Mouse (Mus musculus) G1E-ER4 (cell line): ENCODE measurements around the gene Ttll8. TPM values are rescaled to one million over a fixed set of nuclear protein-coding genes. Genes with fewer than 3 reads are reported as not detected.

ENCODE experiments used
- GATA1 ChIP-seq: IDR thresholded peaks from one replicate; pipeline ENCODE4 v1.8.0; 2012; ENCODE audit warnings: low read length, inconsistent platforms
- polyA plus RNA-seq: library from polyadenylated mRNA; stranded (reverse); fragments of >175 nt; gene quantifications from 2 replicates; pipeline ENCODE4 v1.2.3, GENCODE M21; 2012

Gene Ttll8
- polyA plus RNA-seq, 1 experiment: not detected

DNA sequence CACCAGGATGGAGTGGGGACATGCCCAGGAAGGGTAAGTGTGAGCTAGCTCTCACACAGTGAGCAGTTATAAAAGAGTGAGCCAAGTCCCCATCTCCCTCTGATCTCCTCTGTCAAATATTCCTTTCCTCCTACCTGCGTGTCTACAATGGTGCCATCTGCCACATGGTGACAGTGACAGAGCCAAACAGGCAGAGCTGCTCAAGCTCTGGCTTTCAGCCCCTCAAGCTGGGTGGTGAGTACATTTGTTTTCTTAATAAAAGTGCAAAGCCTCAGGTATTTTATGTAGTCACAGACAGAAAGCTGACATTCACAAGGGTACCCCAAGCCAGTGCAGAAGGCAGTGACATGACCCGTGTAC lies 16.9 kb downstream of the Ttll8 start:
- no peak for TF ChIP-seq GATA1

GRCm38 (mm10) chr15:88936619-88937290 lies 17.5 kb downstream of the Ttll8 start:
- TF ChIP-seq GATA1: no peak

DNA sequence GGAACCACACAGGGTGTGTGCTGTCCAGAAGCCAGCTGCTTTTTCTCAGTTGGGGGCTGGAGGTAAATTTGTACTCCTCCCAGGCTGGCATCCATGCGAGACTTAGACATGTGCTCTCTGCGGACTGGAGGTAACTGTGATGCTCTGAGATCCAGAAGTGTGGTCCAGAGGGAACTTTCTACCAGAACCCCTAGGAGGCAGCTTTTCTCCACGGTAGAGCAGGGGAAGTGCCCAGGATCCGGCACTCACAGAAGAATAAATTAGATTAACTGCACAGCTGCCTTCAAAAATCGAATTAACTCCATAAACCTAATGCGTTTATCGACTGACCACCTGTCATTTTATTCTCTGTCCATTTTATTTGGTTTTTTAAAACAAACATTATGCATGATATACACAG lies 20.1 kb downstream of the Ttll8 start:
- TF ChIP-seq GATA1: no peak

DNA sequence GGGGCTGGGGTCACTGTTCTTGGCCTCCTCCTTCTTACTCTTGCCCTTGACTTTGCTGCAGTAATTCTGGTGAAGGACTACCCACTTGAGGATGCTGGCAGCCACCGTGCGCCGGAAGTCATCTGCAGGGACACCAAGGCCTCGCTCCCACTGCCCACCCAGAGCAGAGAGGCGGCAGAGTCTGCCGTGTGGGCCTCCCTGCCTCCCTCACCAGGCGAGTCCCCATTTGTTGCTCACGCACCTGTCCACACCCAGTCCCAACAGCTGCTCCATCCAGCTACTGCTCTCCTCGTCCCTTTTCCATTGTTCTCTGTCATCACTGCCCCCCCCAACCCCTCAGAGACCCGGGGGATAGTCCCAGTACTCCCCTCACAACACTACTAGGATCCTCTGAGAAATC lies 21.6 kb downstream of the Ttll8 start:
- no peak for TF ChIP-seq GATA1

GRCm38 (mm10) chr15:88921992-88922310 lies 32.3 kb downstream of the Ttll8 start:
- no peak for TF ChIP-seq GATA1

- no peak for TF ChIP-seq GATA1
Measured at GRCm38 (mm10) chr15:88921131-88921991, 32.9 kb downstream of the Ttll8 start.

- no peak for TF ChIP-seq GATA1
Measured at GRCm38 (mm10) chr15:88920065-88920464, 34.2 kb downstream of the Ttll8 start.

DNA sequence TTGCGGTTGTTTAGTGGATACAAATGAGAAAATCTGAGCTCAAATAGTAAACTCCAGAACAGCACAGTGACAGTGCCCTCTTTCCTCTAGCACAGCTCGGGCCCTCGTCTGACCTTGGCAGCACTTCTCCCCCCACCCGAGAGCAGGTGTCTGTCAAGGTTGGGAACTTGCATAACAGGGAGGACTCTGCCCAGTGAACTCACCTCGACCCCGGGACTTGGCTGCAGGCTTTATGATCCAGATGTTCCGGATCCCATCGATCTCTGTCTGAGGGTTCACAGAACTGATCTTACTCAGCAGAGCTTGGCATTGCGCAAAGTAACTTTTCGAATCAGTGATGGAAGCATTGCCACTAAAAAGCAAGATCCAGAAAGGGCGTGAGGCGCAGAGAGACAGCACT lies 34.9 kb downstream of the Ttll8 start:
- no peak for TF ChIP-seq GATA1

DNA sequence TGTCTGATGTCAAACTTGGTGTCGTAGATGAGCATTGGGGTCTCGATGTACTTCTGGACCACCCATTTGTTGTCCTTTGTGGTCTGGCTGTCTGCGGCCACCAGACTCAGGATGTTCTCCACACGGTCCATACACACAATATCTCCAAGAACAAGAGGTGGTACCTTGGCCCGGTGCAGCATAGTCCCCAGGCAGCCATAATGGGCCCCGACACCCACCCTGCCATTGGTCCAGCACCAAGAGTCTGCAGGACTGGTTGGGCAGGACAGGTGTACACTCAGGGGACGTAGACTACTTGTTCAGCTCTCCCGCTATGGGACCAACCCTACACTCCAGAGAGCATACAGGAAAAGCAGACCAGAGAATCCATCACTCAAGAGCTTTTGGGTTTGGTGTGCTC lies 37.1 kb downstream of the Ttll8 start:
- TF ChIP-seq GATA1: no peak

DNA sequence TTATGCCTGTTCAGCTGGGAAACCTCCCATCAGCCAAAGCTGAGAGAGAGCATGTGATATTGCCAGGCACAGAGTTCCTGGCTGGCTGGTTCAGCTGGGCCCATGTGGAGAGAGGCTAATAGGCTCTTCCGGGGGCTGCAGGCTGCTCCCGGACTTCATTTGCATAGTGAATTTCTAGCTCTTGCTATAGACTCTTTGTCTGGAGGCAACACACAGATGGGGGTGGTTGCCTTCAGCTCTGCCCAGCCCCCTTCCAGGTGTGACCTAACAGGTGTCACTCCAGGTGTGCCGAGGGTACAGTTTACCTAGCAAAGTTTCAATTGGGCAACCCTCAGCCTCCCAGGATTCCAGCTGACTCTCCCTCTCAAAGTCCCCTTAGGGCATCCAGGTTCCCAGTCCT lies 37.9 kb downstream of the Ttll8 start:
- no peak for TF ChIP-seq GATA1

GRCm38 (mm10) chr15:88915046-88915445 lies 39.2 kb downstream of the Ttll8 start:
- TF ChIP-seq GATA1: no peak

- TF ChIP-seq GATA1: no peak
Measured at GRCm38 (mm10) chr15:88906347-88906746, 47.9 kb downstream of the Ttll8 start.

GRCm38 (mm10) chr15:88904056-88904811 lies 50.0 kb downstream of the Ttll8 start:
- TF ChIP-seq GATA1: no peak

GRCm38 (mm10) chr15:88903086-88903485 lies 51.1 kb downstream of the Ttll8 start:
- no peak for TF ChIP-seq GATA1

DNA sequence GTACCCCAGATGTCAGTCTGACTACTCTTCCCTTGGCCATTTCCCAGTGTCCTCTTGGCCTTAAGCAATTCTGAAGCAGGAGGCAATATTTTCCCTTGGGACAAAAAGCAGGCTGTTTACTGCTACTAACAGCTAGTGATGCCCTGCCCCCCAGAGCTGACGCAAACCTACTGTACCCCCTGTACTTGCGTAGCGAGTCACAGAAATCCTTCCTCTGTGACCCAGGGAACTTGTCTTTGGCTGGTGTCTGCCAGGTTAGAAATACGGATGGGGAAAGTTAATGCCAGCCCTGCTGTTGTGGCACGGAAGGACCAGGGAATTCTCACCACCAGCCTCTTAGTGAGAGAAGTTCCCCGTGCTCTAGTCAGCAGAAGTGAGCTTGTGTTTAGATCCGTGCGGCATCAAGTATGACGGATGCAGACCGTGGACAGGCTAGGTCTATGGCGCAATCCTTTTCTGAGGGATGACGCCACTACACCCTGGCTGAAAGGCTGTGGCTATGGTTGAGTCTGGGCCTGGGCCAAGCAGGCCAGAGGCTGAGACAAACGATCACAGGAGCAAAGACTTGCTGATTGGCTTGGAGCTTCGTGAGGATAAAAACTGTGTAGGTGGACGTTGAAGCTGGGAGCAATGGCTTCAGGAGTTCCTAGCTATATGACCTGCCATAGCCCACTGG lies 51.9 kb downstream of the Ttll8 start:
- TF ChIP-seq GATA1: no peak
